Mouse (Mus musculus) E14TG2a.4 (cell line): ENCODE measurements around the gene Zbtb44.

Source experiments
- CTCF ChIP-seq: conservative IDR thresholded peaks from 2 replicates; pipeline ENCODE4 v1.5.1; 2014; ENCODE audit warnings: low read length
- NANOG ChIP-seq: IDR thresholded peaks from 2 replicates; pipeline ENCODE4 v1.6.1; 2014; ENCODE audit warnings: borderline replicate concordance, low read length, mixed read lengths
- POU5F1 ChIP-seq: IDR thresholded peaks from 2 replicates; pipeline ENCODE4 v1.6.1; 2014; ENCODE audit warnings: low read length, borderline replicate concordance

DNA sequence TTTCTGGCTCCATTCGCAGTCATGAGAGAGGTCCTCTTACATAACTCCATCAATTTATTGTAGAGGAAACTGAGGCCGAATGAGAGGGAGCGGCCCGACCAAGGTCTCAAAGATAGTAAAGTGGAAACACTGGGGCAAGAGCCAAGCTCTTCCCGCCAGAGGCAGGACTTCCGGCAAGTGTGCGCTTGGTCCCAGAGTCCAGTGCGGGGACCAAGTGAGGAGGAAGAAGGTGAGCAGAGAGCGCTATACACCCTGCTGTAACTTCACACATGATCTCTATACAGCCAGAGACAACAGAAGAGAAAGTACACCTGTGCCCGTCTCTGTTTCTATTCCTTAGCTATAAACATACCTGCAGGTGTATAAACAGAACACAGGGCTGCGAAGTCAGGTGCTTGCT is 86.6 kb downstream of the Zbtb44 start:
- TF ChIP-seq CTCF (no peak), NANOG (no peak), POU5F1 (no peak)
